In the genomic region with DNA sequence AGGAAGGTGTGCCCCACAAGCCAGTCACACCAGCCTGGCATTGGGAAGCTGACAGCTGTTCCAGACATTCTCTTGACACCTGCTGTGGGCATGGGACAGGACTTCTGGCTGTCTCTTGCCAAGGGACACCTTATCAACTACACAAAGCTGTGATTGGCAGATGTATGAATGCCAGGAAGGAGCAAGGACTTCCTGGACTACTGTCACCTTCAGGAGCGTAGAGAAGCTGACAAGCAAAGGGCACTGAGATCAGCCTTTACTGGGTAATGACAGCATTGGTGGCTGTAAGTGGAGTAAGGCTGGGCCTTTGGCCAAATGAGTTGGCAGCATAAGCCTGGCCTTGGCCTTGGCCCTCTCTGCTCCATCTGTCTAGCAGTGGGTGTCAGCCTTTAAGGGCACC, we compare ENCODE assay signal across 12 mouse cellular contexts. TPM values are rescaled to one million over a fixed set of nuclear protein-coding genes. Genes with fewer than 3 reads are reported as not detected.
DNase-seq lines count a peak whose midpoint lies in the region; ATAC-seq lines count a peak whose summit lies in the region.
"Had no signal": no experiment of that assay in that cellular context is flagged by ENCODE, and none has a peak within 500 bp of the region (broad histone marks: within the 10 kb centered on the region; RNA-seq: fewer than 3 reads in every experiment).

No protein-coding gene starts in this region.

- ATAC-seq in activated CD4-positive, CD25-positive, alpha-beta regulatory T cell, adult 4 months, result no peak

- intact Hi-C loops in heart, postnatal 25 days (cut with DNase I), result loop anchor here (5.0 kb wide), 1 partner anchor 249 kb away; no protein-coding TSS in a partner anchor

- DNase-seq in layer of hippocampus, postnatal 10 days (ENCODE audit: low spot score in 2 of 2), result peak; percentile 25 to 42
- DNase-seq in layer of hippocampus, postnatal 25 days (ENCODE audit: extremely low spot score in 1 of 2, low spot score in 1 of 2), result no peak
- DNase-seq in adrenal gland, postnatal 36 days, result peak; percentile 85 to 90
- peak; percentile 89 to 92 for DNase-seq in cerebellum, postnatal 36 days
- peak; percentile 23 for DNase-seq in heart, postnatal 25 days (ENCODE audit: low spot score)
- DNase-seq in frontal cortex, postnatal 10 days (ENCODE audit: low spot score in 2 of 2), result no peak
- DNase-seq in lung, postnatal 25 days (ENCODE audit: low spot score), result no peak
- DNase-seq: kidney, adult 9 months; thymus, postnatal 36 days had no signal

RNA-seq across cellular contexts. Expression of a gene that starts 17.4 kb away (rescaled TPM):
- total RNA-seq in layer of hippocampus, postnatal 10 days (2021), result 10 to 100 TPM; 36.6 to 38.4 TPM
- 10 to 100 TPM; 12.6 to 13.2 TPM for total RNA-seq in layer of hippocampus, postnatal 25 days (2021)
- under 1 TPM in 1 of 2 experiments, not detected in 1; 0.10 TPM for total RNA-seq in adrenal gland, postnatal 36 days (2021)
- total RNA-seq in heart, postnatal 25 days (2021), result under 1 TPM in 1 of 2 experiments, not detected in 1; 0.14 TPM
- polyA plus RNA-seq in activated CD4-positive, CD25-positive, alpha-beta regulatory T cell, adult 4 months (2017; shearing (Covaris generic)), result under 1 TPM in 1 of 2 experiments, not detected in 1; 0.22 TPM
- total RNA-seq: megakaryocyte-erythroid progenitor cell, adult 5-6 weeks had no signal
- polyA plus RNA-seq: erythroblast, embryonic 14.5 days had no signal

Comparison
In these comparisons a context has a peak if more than half of its experiments do, and no peak if none do; other contexts are left out.
1. DNase-seq: peak in layer of hippocampus, postnatal 10 days (2 of 2), adrenal gland, postnatal 36 days (2 of 2), cerebellum, postnatal 36 days (2 of 2) and heart, postnatal 25 days (single experiment); none in layer of hippocampus, postnatal 25 days (0 of 2), frontal cortex, postnatal 10 days (0 of 2) and lung, postnatal 25 days (single experiment).
2. RNA of a gene that starts 17.4 kb away (total RNA-seq): 36.6 to 38.4 TPM in layer of hippocampus, postnatal 10 days and 12.6 to 13.2 TPM in layer of hippocampus, postnatal 25 days; 0.14 TPM in heart, postnatal 25 days and 0.10 TPM in adrenal gland, postnatal 36 days; every median in the first group is over 10 times any median in the second.